Mouse (Mus musculus) brain, embryonic 14.5 days (tissue): ENCODE measurements around the gene Btbd9. TPM values are rescaled to one million over a fixed set of nuclear protein-coding genes. Genes with fewer than 3 reads are reported as not detected.

Source experiments
- DNase-seq: peaks from one replicate; pipeline ENCODE4 v3.0.0-alpha.2; 2011; ENCODE audit warnings: low read depth
- CTCF ChIP-seq: fragments of 200-500 bp; IDR thresholded peaks from 2 replicates; pipeline ENCODE4 v1.5.1; 2012; ENCODE audit warnings: inconsistent platforms, mild to moderate bottlenecking, moderate library complexity, borderline replicate concordance; ENCODE audit not compliant: insufficient read depth, insufficient read length; ENCODE audit errors: extremely low read depth
- POLR2A ChIP-seq: fragments of 200-500 bp; IDR thresholded peaks from 2 replicates; pipeline ENCODE4 v1.6.1; 2012; ENCODE audit warnings: mild to moderate bottlenecking, inconsistent platforms, borderline replicate concordance; ENCODE audit not compliant: poor library complexity, insufficient read depth, insufficient read length, severe bottlenecking; ENCODE audit errors: extremely low read depth
- polyA plus RNA-seq: library from polyadenylated mRNA; depleted of rRNA; stranded (reverse); fragments of >200 nt; gene quantifications from 2 replicates; pipeline ENCODE4 v1.2.3, GENCODE M21; 2012

Btbd9 gene
- polyA plus RNA-seq, 1 experiment, result 72.5 TPM

DNA sequence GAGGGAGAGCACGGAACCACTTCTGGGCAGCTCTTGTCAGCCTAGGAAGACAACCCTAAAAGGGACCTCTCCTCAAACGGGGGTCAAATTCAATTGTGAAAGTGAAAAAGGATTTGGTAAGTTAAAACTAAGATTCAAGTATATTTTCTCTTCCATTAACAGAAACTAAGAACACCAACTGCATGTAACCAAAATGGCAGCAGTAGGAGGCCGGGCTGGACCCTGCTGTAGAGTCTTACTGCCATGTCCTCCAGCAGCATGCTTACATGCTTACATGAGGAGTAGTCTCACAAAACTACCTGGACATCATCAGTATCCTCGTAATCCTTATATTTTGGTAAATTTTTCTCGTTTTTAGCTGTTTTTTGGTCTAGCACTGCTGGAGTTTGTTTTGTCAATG is 86.2 kb downstream of the Btbd9 start:
- TF ChIP-seq POLR2A (no peak), CTCF (no peak)

DNA sequence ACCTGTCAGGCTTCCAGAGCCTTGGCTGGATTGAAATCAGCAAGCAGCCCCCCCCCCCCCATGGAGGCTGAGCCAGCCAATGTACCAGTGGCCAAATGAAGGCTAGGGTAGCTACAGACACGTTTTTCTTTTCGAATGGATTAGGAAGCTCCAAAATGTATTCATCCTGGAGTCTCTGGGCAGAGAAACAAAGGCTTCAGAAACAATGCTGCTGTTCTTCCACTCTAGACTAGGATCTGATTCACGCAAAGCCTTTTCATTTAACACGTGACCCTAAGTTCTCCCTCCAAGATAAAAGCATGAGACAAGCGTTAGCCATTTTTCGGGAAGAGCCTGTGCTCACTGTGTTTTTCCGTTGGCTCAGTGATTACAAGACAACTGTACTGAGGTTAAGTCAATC is 86.7 kb downstream of the Btbd9 start:
- TF ChIP-seq POLR2A (no peak), CTCF (no peak)

More for the DNA sequence above, 86.2 kb downstream of the Btbd9 start:
- DNase-seq, result no peak

DNA sequence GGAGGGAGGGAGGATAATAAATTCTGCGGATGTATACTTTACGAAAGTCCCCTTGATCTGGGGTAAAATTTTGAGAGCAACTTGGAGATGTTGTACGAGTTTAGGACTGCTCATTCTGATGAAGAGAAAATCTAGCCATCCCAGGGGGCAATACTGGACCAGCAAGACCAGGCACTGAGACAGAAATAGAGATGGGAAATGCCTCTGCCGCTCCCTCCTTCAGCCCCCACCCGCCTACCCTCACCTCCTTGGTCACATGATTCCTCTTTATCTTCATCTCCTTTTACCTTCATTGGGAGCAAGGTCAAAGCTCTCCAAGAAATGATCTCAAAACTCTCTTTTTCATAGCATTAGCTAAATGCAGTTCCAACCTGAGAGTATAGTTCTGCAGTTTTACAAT is 88.6 kb downstream of the Btbd9 start:
- TF ChIP-seq POLR2A (no peak), CTCF (no peak)
- DNase-seq, result no peak

More for the DNA sequence above, 86.7 kb downstream of the Btbd9 start:
- peak; percentile 79 for DNase-seq

DNA sequence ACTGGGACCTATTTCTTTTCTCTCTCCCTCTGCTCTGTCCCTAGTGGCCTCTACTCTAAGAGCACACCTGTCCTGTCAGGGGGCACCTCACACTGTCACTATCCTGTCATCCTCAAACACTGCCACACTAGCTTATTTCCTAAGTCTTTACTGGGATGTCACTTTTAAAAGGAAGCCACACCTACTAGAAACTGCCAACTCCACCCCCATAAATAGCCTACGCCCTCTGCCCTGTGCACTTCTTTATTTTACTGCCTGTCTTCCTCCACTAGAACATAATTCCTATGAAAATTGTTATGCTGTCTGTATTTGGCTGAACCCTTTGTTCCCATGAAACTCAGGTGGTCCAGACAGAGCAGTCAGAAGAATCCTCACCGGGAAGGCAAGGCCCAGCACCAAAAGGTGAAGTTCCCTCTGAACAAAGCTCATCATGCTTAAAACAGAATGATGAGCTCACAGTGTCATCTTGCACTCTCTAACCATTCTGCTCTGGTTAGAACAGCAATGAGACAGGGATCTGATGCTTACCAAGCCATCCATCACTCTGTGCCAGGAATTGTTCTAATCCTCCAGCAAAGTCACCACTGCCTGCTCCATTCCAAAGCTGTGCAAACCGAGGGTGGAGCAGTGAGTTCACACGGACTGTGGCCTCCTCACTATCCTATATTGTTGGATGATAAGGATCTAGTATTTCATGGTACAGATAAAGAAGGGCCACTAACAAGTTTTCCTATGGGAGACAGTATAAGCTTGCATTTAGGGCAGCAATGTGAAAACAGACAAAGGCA is 91.0 kb downstream of the Btbd9 start:
- TF ChIP-seq CTCF (no peak), POLR2A (no peak)
- no peak for DNase-seq

DNA sequence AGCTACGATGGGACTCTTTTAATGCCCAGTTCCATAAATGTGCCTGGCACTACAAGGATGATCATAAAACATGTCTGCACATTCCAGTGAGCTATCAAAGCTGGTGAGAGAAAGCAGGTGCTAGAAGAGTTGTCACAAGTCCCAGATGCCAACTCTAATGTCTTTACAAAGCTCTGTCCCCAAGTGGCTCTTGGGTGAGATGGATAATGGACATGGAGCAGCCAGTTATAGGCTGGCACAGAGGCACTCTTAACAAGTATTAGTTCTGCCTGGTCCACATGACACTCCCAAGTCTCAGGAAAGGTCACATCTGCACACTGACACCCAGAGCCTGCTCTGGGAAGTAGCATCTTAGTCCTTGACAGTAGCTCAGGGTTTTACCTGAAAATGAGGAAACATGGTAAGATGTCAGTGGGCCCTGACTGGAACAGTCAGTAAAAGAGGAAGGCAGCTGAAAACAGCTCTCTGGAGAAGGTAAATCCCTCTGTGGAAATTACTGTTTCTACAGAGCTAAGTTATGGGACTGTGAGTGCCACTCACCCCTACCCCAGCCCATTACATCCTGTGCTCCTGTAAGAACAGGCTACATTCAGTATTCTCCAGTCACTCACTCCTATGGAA is 91.7 kb downstream of the Btbd9 start:
- TF ChIP-seq CTCF (no peak), POLR2A (no peak)
- DNase-seq, result no peak

DNA sequence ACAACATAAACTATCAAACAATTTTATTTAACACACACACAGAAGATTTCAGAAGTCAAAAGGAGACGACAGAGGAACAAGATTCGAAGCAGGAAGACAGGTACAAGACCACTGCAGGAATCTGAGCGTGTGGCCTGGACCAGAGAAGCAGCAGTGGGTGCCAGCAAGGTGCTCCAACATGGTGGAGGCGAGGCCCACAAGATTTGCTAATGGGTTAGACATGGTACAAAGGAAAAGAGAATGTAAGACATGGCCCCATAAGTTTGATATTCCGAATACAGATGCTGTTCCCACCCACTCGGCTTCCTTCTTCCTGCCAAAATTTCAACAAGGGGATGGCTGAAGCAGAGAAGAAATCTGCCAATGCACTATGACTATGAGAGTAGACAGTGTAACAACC is 94.5 kb downstream of the Btbd9 start:
- no peak for TF ChIP-seq POLR2A
- TF ChIP-seq CTCF, result no peak
- DNase-seq, result no peak

DNA sequence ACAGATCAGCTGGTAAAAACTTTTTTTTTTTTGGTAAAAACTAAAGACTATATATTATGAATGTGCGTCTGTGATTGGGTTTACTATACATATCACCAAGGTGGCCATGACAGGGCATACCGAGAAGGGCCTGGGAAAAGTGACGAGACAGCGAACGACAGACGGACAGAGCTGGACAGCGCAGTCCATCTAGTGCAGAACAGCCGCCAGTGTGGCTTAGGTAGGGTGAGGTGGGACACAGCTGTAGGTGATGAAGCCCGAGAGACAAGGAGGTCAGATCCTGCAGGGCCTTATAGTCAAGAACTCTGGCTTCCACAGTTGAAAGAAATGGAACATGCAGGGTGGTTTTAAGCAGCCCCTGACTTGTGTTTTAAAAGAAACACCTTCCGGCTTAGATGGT is 94.9 kb downstream of the Btbd9 start:
- no peak for TF ChIP-seq POLR2A
- no peak for TF ChIP-seq CTCF
- no peak for DNase-seq

DNA sequence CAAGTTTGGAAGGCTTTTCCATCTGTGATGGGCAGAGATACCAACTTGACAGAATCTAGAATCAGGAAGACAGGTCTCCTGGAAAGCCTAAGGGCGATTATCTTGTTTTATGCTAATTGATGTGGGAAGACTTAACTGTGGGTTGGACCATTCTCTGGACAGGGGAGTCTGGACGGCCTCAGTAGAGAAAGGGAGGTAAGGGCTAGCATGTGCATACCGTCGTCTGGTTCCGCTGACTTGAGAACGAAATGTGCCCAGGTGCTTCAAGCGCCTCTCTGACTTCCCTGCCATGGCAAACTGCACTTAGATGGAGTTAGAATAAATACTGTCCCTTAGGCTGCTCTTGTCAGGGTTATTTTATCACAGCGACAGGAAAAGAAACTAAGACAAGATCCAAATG is 95.9 kb downstream of the Btbd9 start:
- TF ChIP-seq POLR2A, result no peak
- no peak for TF ChIP-seq CTCF
- DNase-seq, result no peak

DNA sequence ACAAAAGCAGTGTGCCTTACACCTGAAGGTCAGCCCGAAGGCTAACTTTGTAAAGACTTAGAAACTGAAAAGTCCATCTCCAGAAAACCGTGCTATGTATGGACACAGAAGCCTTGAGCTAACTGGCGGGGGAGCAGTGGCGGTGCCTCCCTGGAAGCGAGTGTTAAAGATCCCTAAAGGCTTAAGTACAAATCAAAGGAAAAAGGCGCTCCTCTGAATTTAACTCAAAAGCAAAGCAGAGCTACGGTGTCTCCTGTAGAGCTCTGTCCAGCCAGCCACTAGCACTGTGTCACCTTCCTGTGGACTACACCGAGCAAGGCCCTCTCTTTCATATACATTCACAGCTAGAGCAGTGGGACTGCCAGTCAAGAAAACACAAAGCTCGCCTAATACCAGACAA is 98.1 kb downstream of the Btbd9 start:
- DNase-seq, result peak; percentile 32
- TF ChIP-seq CTCF, result no peak
- no peak for TF ChIP-seq POLR2A

DNA sequence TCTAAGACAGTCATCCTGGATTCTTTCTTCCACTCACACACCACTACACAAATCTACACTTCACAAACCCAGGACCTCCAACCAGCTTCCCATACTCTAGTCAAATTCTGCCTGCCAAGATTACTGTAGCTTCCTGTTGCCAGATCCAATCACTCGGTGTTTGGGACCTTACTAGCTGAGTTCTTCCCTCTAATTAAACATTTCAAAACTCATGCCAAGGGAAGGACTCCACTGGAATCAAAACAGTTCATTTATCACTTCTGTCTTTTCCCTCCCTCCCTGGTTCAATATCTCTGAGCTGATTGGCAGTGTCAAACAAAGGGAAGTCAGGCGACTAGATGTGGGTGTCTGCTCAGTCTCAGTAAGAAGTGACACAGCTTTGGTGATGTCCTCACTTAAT is 101.7 kb downstream of the Btbd9 start:
- DNase-seq, result peak; percentile 82
- TF ChIP-seq CTCF (no peak), POLR2A (no peak)

DNA sequence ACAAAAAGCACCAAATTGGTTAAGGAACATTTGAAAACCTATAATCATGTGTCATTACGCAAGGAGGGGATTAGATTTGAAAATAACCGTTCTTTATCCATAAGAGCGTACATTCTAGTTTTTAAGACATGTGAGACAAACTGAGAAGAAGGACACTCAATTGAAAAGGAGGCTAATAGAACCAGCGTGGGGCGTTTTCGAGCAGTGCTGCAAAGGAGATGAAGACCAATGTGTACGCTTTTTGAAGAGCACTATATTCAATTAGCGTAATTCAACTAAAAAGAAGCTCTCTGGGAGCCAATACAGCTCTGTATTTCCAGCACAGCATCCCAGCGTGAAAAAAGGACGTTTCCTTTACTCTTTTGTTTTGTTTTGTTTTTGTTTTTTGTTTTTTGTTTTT is 103.5 kb downstream of the Btbd9 start:
- no peak for DNase-seq
- TF ChIP-seq POLR2A (no peak), CTCF (no peak)

DNA sequence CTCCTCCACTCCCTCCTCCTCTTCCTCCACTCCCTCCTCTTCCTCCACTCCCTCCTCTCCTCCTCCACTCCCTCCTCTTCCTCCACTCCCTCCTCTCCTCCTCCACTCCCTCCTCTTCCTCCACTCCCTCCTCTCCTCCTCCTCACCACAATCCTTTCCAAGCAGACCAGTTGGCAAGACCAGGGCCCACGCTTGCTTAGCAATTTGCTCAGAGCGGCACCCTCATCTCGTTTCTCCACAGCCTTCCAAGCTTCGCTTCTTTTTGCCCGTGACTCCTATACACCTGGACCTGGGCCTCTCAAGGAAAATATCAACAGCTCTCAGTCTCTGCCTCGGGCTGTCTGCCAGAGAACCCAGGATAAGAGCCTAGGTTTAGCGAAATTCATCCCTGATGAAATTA is 104.8 kb downstream of the Btbd9 start:
- DNase-seq, result no peak
- TF ChIP-seq POLR2A, result no peak
- no peak for TF ChIP-seq CTCF
